Mouse (Mus musculus) midbrain, embryonic 10.5 days (tissue): ENCODE data around the gene Chaf1a. TPM values are rescaled to one million over a fixed set of nuclear protein-coding genes. Genes with fewer than 3 reads are reported as not detected.
A peak's percentile ranks its signal among the peaks of the same experiment; 100 is the strongest.

Experiments used
- DNase-seq: peaks from one replicate; pipeline ENCODE4 v3.0.0-alpha.2; 2017; ENCODE audit warnings: low spot score
- H3K27ac ChIP-seq: fragments of 300-500 bp; sonication (generic); replicated peaks from 2 replicates; pipeline ENCODE4 v1.5.1; 2016; ENCODE audit warnings: mild to moderate bottlenecking
- H3K27me3 ChIP-seq: fragments of 300-500 bp; sonication (generic); 2 replicates; pipeline ENCODE4 v1.6.1; 2016; ENCODE audit warnings: low read depth, mild to moderate bottlenecking; ENCODE audit not compliant: poor library complexity, severe bottlenecking
- H3K36me3 ChIP-seq: fragments of 300-500 bp; sonication (generic); 2 replicates; pipeline ENCODE4 v1.6.1; 2016; ENCODE audit warnings: mild to moderate bottlenecking, moderate library complexity
- H3K4me1 ChIP-seq: fragments of 300-500 bp; sonication (generic); 2 replicates; pipeline ENCODE4 v1.6.1; 2016
- H3K4me3 ChIP-seq: fragments of 300-500 bp; sonication (generic); 2 replicates; pipeline ENCODE4 v1.5.1; 2016; ENCODE audit warnings: mild to moderate bottlenecking, moderate library complexity
- H3K9me3 ChIP-seq: fragments of 300-500 bp; sonication (generic); replicated peaks from 2 replicates; pipeline ENCODE4 v1.6.1; 2016; ENCODE audit warnings: mild to moderate bottlenecking
- WGBS: fragments of 180-500 bp; shearing (Covaris S2); methylation state at CpG from one replicate; pipeline ENCODE4 v1.1.7; 2016; 5-methylcytosine and 5-hydroxymethylcytosine counted together
- polyA plus RNA-seq: library from polyadenylated mRNA; unstranded; fragments of >200 nt; fragmentation: Nextera tagmentation; extraction: Ambion mirVana; gene quantifications from 2 replicates; pipeline ENCODE4 v1.2.1, GENCODE M21; 2016

Chaf1a gene
- polyA plus RNA-seq, 1 experiment from 2014 or later: 49.3 TPM

- no peaks in the 10 kb centered on the region for H3K27me3 ChIP-seq
- peaks cover 49% of the 10 kb centered on the region for H3K36me3 ChIP-seq
- peaks cover 22% of the 10 kb centered on the region for H3K4me1 ChIP-seq
- peak overlapping the region; percentile 90; the same call in 1 of the 2 replicates for H3K4me3 ChIP-seq
- H3K9me3 ChIP-seq: no peaks in the 10 kb centered on the region
- no peak overlapping the region for H3K27ac ChIP-seq
- WGBS: 94% methylated on average over 6 of the region's 6 CpGs
- no peak for DNase-seq
These were observed 5.5 kb upstream of the Chaf1a start for GRCm38 (mm10) chr17:56034726-56035100.

GRCm38 (mm10) chr17:56035216-56035615, 5.0 kb upstream of the Chaf1a start:
- H3K4me1 ChIP-seq: peaks cover 22% of the 10 kb centered on the region
- peaks cover 45% of the 10 kb centered on the region for H3K36me3 ChIP-seq
- peak overlapping the region; percentile 90 for H3K4me3 ChIP-seq
- H3K27ac ChIP-seq: no peak overlapping the region
- H3K27me3 ChIP-seq: no peaks in the 10 kb centered on the region
- H3K9me3 ChIP-seq: no peaks in the 10 kb centered on the region
- DNase-seq: no peak
- 90% methylated on average over 4 of the region's 4 CpGs for WGBS

- Histone ChIP-seq H3K36me3 (peaks cover 33% of the 10 kb centered on the region), H3K4me3 (peak within 1 kb of the TSS; percentile 90), H3K9me3 (no peaks in the 10 kb centered on the region), H3K4me1 (peaks cover 30% of the 10 kb centered on the region), H3K27me3 (no peaks in the 10 kb centered on the region), H3K27ac (peak within 1 kb of the TSS; percentile 94)
- WGBS: under 1% methylated on average over 74 of the region's 74 CpGs
- DNase-seq: peak; percentile 99
These were observed 3.9 kb upstream of the Chaf1a start, which contains the start of gene Sh3gl1 for GRCm38 (mm10) chr17:56036176-56036900. TSS of gene Sh3gl1 (minus strand) at chr17:56036635.

- 41% methylated on average over 13 of the region's 13 CpGs for WGBS
- no peak for DNase-seq
- Histone ChIP-seq H3K9me3 (no peaks in the 10 kb centered on the region), H3K4me3 (peak overlapping the region; percentile 90), H3K36me3 (peaks cover 30% of the 10 kb centered on the region), H3K4me1 (peaks cover 36% of the 10 kb centered on the region), H3K27me3 (no peaks in the 10 kb centered on the region), H3K27ac (peak overlapping the region; percentile 94)
These were observed 3.3 kb upstream of the Chaf1a start for GRCm38 (mm10) chr17:56036901-56037287.

- no peak overlapping the region for H3K27ac ChIP-seq
- peaks cover 28% of the 10 kb centered on the region for H3K36me3 ChIP-seq
- no peak overlapping the region for H3K4me3 ChIP-seq
- no peaks in the 10 kb centered on the region for H3K9me3 ChIP-seq
- no peak for DNase-seq
- 90% methylated on average over 8 of the region's 8 CpGs for WGBS
- peaks cover 40% of the 10 kb centered on the region for H3K4me1 ChIP-seq
- no peaks in the 10 kb centered on the region for H3K27me3 ChIP-seq
These were observed 1.5 kb upstream of the Chaf1a start for GRCm38 (mm10) chr17:56038583-56039261.

- Histone ChIP-seq H3K4me1 (peaks cover 39% of the 10 kb centered on the region), H3K27me3 (no peaks in the 10 kb centered on the region), H3K4me3 (peak overlapping the region; percentile 91), H3K36me3 (peaks cover 28% of the 10 kb centered on the region), H3K27ac (peak overlapping the region; percentile 95), H3K9me3 (no peaks in the 10 kb centered on the region)
- DNase-seq: no peak
- WGBS: 82% methylated on average over 4 of the region's 4 CpGs
These were observed 894 bp upstream of the Chaf1a start for GRCm38 (mm10) chr17:56039345-56039744.

- Histone ChIP-seq H3K27me3 (no peaks in the 10 kb centered on the region), H3K4me3 (peak overlapping the region; percentile 91), H3K27ac (peak overlapping the region; percentile 95), H3K36me3 (peaks cover 37% of the 10 kb centered on the region), H3K4me1 (peaks cover 25% of the 10 kb centered on the region), H3K9me3 (no peaks in the 10 kb centered on the region)
- DNase-seq: peak; percentile 36
- WGBS: 3% methylated on average over 12 of the region's 12 CpGs
These were observed 571 bp downstream of the Chaf1a start for GRCm38 (mm10) chr17:56040857-56041163.

GRCm38 (mm10) chr17:56051369-56051768, 11.1 kb downstream of the Chaf1a start:
- H3K9me3 ChIP-seq: no peaks in the 10 kb centered on the region
- H3K4me3 ChIP-seq: no peak overlapping the region
- H3K4me1 ChIP-seq: no peaks in the 10 kb centered on the region
- H3K27me3 ChIP-seq: no peaks in the 10 kb centered on the region
- DNase-seq: no peak
- no peak overlapping the region for H3K27ac ChIP-seq
- WGBS: 95% methylated on average over 5 of the region's 5 CpGs
- peaks cover 98% of the 10 kb centered on the region for H3K36me3 ChIP-seq

- H3K4me3 ChIP-seq: no peak overlapping the region
- H3K4me1 ChIP-seq: no peaks in the 10 kb centered on the region
- no peak overlapping the region for H3K27ac ChIP-seq
- no peak for DNase-seq
- H3K27me3 ChIP-seq: no peaks in the 10 kb centered on the region
- H3K9me3 ChIP-seq: no peaks in the 10 kb centered on the region
- H3K36me3 ChIP-seq: peaks cover 98% of the 10 kb centered on the region
These were observed 14.7 kb downstream of the Chaf1a start for GRCm38 (mm10) chr17:56054938-56055337.

GRCm38 (mm10) chr17:56055945-56056678, 15.9 kb downstream of the Chaf1a start:
- H3K4me3 ChIP-seq: no peak overlapping the region
- no peaks in the 10 kb centered on the region for H3K27me3 ChIP-seq
- WGBS: 75% methylated on average over 4 of the region's 4 CpGs
- no peaks in the 10 kb centered on the region for H3K9me3 ChIP-seq
- no peak overlapping the region for H3K27ac ChIP-seq
- no peaks in the 10 kb centered on the region for H3K4me1 ChIP-seq
- peak; percentile 10 for DNase-seq
- H3K36me3 ChIP-seq: peaks cover 98% of the 10 kb centered on the region

GRCm38 (mm10) chr17:56057381-56058120, 17.3 kb downstream of the Chaf1a start:
- no peak for DNase-seq
- no peaks in the 10 kb centered on the region for H3K4me1 ChIP-seq

GRCm38 (mm10) chr17:56062081-56062480, 21.8 kb downstream of the Chaf1a start:
- Histone ChIP-seq H3K27me3 (no peaks in the 10 kb centered on the region), H3K9me3 (no peaks in the 10 kb centered on the region), H3K4me1 (no peaks in the 10 kb centered on the region), H3K4me3 (no peak overlapping the region), H3K27ac (no peak overlapping the region), H3K36me3 (peaks cover 100% of the 10 kb centered on the region)
- WGBS: 92% methylated on average over 7 of the region's 7 CpGs
- no peak for DNase-seq

More at GRCm38 (mm10) chr17:56057381-56058120, 17.3 kb downstream of the Chaf1a start:
- Histone ChIP-seq H3K36me3 (peaks cover 98% of the 10 kb centered on the region), H3K27me3 (no peaks in the 10 kb centered on the region), H3K27ac (no peak overlapping the region), H3K9me3 (no peaks in the 10 kb centered on the region), H3K4me3 (no peak overlapping the region)
- 78% methylated on average over 11 of the region's 11 CpGs for WGBS
